Mouse (Mus musculus): ENCODE data around the gene Muc1. TPM values are rescaled to one million over a fixed set of nuclear protein-coding genes. Genes with fewer than 3 reads are reported as not detected.

Muc1 gene
- polyA plus RNA-seq, 1 experiment from 2014 or later: 10.3 TPM

DNA sequence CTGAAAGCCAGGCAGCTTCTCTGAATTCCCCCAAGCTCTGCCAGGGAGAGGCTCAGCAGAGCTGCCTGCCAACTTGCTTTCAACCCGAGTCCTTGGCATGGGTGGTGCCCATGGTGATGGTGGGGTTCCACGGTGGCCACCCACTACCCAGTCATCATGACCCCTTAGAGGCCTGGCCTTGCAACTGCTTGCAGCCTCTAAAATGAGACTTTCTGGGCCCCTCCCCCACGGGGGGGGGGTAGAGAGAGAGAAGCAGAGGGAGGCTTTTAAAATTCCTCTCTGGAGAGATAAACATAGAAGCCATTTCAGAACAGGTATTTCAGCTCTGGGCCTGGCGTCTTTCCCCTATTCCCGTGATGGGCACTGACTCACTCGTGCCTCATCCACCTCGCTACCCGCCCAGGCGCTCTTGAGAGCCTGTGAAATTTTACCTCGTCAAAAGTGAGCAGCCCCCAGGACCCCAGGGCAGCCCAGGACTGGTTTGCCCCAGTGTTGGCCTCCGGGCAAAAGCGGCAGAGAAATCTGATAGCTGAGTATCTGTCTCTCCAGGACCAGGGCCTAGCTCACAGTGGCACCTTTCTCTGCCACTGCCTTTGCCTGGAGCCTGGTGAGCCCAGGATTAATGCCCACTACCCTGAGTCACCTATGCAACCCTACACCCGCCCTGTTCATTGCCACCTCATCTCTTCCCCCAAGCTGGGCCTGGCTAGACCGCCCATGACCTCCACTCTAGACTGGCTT lies 48.6 kb downstream of the Muc1 start:
- H3K27me3 ChIP-seq: no peaks in the 10 kb centered on the region
- ATAC-seq (peak; percentile 2), DNase-seq (ENCODE audit: low read depth, low spot score) (no peak)
- no peak for TF ChIP-seq CTCF (IDR thresholded peaks at IDR 0.05)
- ChIA-PET CTCF (interaction anchor here (0.7 to 3.5 kb wide), 8 partner anchors 9 to 32 kb away, joined by 3 to 18 read pairs (median 3); partner anchors contain the start of genes Krtcap2 and Trim46), POLR2A (interaction anchor here (0.5 to 5.1 kb wide), 6 partner anchors 9 to 176 kb away, joined by 3 to 39 read pairs (median 18); partner anchors contain the start of genes Fdps, Gm43738, Krtcap2 and Scamp3)
- in situ Hi-C loops (cut with MboI; ENCODE audit: low pct_unique_long_range_greater_than_20kb): no loop called here

DNA sequence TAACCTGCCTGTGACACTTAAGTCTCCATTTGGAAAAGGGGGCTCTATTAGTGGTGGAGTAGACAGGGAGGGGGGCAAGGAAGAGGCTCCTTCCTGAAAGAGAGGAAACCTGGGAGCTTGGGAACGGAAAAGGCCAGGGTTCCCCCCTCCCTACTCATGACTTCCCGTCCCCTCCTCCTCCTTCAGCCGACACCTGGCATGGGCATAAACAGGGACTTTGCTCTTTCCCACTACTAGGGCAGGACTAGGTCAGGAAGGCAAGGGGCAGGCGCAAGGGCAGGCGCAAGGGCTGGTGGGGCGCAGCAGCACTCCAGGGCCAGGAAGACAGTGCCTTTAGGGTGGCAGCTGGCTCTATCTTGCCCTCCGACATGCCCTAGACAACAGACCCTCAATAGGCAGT lies 49.2 kb downstream of the Muc1 start:
- ATAC-seq: no peak
- no peaks in the 10 kb centered on the region for H3K27me3 ChIP-seq
- in situ Hi-C loops (cut with MboI; ENCODE audit: low pct_unique_long_range_greater_than_20kb): no loop called here
- TF ChIP-seq CTCF (IDR thresholded peaks at IDR 0.05): no peak
- ChIA-PET CTCF (interaction anchor here (0.8 to 3.5 kb wide), 7 partner anchors 8 to 33 kb away, joined by 3 to 18 read pairs (median 3); partner anchors contain the start of genes Krtcap2 and Trim46), POLR2A (interaction anchor here (1.2 to 5.1 kb wide), 4 partner anchors 10 to 177 kb away, joined by 4 to 39 read pairs (median 31); partner anchors contain the start of genes Fdps, Gm43738, Krtcap2 and Slc50a1)
- no peak for DNase-seq (ENCODE audit: low read depth, low spot score)

DNA sequence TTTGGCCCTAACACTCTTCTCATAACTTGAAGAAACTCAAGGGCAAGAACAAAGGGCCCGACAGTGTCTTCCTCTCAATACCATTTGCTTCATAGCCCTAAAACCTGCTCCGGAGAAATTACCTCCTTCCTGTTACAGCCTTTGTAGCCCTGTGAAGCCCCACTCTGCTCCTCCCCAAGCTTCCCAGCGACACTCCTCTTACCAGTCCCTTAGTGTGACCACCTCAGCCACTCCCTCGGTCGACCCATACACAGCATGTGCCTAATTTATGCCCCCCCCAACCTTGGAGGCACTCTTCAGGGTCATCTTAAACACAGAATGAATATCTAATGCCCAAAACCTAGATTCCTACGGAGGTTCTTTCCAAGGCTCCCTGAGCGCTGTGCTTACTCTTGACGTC lies 49.8 kb downstream of the Muc1 start:
- H3K27me3 ChIP-seq: no peaks in the 10 kb centered on the region
- TF ChIP-seq CTCF (IDR thresholded peaks at IDR 0.05): no peak
- DNase-seq (ENCODE audit: low read depth, low spot score) (no peak), ATAC-seq (no peak)
- in situ Hi-C loops (cut with MboI; ENCODE audit: low pct_unique_long_range_greater_than_20kb): no loop called here
- ChIA-PET CTCF (interaction anchor here (1.0 to 3.5 kb wide), 5 partner anchors 8 to 34 kb away, joined by 3 to 18 read pairs (median 3); partner anchors contain the start of genes Krtcap2 and Trim46), POLR2A (interaction anchor here (3.8 to 5.1 kb wide), 3 partner anchors 10 to 35 kb away, joined by 31 to 39 read pairs (median 31); partner anchors contain the start of genes Krtcap2, Slc50a1 and Trim46)

DNA sequence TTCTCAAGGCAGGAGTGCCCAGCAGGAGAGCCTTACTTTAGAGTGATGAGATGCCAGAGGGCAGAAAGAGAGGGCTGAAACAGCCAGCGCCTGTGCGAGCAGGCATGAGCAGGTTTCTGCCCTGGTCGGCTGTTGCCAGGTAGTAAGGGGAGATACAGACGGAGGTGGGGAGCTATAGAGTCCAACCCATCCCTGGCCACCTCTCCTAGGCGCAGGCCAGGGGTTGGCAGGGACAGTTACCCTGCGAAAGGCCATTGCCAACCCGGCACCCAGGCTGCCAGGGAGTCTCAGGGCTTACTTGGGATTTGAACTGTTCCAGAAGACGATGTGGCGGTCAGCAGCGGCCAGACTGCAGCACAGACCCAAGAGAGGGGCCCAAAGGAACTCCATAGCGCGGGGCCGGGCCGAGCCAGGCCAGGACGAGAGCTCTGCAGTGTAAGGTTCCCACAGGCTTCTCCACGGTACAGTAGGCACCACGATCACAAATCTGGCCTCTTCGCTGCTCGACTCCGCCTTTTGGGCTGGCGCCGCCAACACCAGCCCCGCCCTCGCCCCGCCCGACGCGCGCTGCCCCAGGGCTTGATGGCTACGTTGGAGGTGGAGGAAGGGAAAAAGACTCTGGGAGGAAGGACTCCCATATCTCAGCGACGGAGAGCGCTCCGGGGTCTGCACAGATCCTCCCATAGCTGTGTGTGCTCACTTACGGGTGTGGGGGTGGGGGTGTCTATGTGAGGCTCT lies 50.5 kb downstream of the Muc1 start:
- ATAC-seq (peak; percentile 75), DNase-seq (ENCODE audit: low read depth, low spot score) (peak; percentile 73)
- no peak for TF ChIP-seq CTCF (IDR thresholded peaks at IDR 0.05)
- H3K27me3 ChIP-seq: no peaks in the 10 kb centered on the region
- ChIA-PET POLR2A (interaction anchor here (0.5 to 5.1 kb wide), 7 partner anchors 9 to 1588 kb away, joined by 3 to 39 read pairs (median 4); partner anchors contain the start of genes Krtcap2, Slc50a1 and Trim46), CTCF (interaction anchor here (0.6 to 3.5 kb wide), 5 partner anchors 8 to 34 kb away, joined by 3 to 18 read pairs (median 3); partner anchors contain the start of genes Krtcap2 and Trim46)
- in situ Hi-C loops (cut with MboI; ENCODE audit: low pct_unique_long_range_greater_than_20kb): no loop called here

DNA sequence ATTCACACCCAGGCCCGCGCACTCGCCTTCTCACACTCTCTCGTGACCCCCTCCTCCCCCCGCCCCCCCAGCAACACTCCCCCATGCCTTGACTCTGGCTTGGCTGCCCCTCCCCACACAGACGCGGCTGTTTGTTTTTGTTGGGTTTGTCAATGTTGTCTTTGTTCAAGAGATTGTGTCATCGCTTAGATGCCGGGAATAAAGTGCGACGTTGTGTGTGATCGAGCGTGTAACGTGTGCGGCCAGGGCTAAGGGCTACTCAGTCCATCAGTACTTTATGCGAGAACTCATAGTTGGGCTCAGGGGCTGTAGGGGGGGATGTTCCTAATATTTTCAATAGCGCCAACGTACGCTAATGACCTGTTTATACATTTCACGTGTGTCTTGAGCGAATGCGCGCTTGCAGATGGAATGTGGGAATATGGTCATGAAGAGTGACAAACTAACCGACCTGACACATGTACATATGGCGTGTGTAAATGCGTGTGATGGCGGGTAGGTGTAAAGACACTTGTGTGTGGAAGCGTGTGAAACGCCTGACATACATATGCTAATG lies 51.3 kb downstream of the Muc1 start:
- DNase-seq (ENCODE audit: low read depth, low spot score): no peak
- ATAC-seq: no peak
- no peaks in the 10 kb centered on the region for H3K27me3 ChIP-seq
- POLR2A ChIA-PET: interaction anchor here (0.5 to 5.1 kb wide), 8 partner anchors 8 to 1589 kb away, joined by 3 to 39 read pairs (median 4); partner anchors contain the start of genes Krtcap2, Slc50a1 and Trim46
- TF ChIP-seq CTCF (IDR thresholded peaks at IDR 0.05): no peak
- CTCF ChIA-PET: interaction anchor here (1.0 to 4.2 kb wide), 8 partner anchors 8 to 35 kb away, joined by 3 to 25 read pairs (median 11); partner anchors contain the start of genes Dpm3, Krtcap2 and Trim46
- in situ Hi-C loops (cut with MboI; ENCODE audit: low pct_unique_long_range_greater_than_20kb): loop anchor here (5.0 kb wide), 1 partner anchor 33 kb away; the partner anchor contains the start of genes Krtcap2 and Trim46

DNA sequence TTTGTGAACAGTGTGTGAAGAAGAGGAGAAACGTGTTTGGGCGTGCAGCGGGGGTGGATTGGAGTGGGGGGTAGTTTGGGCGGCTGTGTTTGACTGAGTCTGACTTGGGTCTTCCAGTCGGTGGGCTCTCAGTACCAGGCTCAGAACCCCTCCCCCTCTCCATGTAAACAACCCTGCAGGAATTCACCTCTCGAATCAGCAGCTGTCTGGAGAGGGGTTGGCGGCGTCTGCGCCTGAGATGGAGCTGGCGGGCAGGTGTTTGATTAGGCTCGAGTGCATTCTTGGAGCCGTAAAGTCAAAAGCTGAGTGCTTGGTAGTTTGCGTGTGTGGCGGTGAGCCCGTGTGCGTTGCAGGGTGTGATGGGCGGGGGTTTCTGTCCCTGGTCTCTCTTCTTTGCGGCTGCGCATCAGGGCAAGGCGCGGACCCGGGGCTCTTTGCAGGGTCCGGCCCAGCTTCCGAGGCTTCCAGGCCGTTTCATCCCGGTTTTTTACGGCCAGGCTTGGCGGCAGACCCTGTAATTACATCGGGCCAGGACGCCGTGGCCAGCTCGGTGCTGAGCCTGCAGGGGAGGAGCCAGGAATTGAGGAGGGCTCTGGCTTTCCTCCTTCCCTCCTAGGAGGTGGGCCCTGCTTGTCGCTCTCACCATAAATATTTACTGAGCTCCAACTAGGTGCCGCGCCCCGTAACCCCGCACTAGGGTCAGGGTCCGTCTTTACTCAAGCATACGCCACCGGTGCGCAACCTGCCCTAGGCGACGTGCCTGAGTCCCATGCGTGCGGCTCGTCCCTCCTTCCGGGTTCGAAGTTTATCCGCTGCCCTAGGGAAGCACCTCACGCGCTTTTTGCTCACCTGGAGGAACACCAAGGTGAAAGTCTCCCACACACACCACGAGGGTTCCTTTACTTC lies 52.0 kb downstream of the Muc1 start, which contains the start of gene Efna1:
TSS of gene Efna1 (minus strand) at position 537 of the 906 bp plus-strand sequence.
- no peaks in the 10 kb centered on the region for H3K27me3 ChIP-seq
- in situ Hi-C loops (cut with MboI; ENCODE audit: low pct_unique_long_range_greater_than_20kb): loop anchor here (5.0 kb wide), 1 partner anchor 34 kb away; the partner anchor contains the start of genes Krtcap2 and Trim46
- ChIA-PET POLR2A (interaction anchor here (0.9 to 4.6 kb wide), 3 partner anchors 35 to 112 kb away, joined by 3 to 39 read pairs (median 5); partner anchors contain the start of genes Krtcap2 and Trim46), CTCF (interaction anchor here (1.0 to 4.2 kb wide), 11 partner anchors 9 to 50 kb away, joined by 3 to 25 read pairs (median 14); partner anchors contain the start of genes Dpm3, Krtcap2 and Trim46)
- no peak for DNase-seq (ENCODE audit: low read depth, low spot score)
- no peak for ATAC-seq
- TF ChIP-seq CTCF (IDR thresholded peaks at IDR 0.05): no peak

DNA sequence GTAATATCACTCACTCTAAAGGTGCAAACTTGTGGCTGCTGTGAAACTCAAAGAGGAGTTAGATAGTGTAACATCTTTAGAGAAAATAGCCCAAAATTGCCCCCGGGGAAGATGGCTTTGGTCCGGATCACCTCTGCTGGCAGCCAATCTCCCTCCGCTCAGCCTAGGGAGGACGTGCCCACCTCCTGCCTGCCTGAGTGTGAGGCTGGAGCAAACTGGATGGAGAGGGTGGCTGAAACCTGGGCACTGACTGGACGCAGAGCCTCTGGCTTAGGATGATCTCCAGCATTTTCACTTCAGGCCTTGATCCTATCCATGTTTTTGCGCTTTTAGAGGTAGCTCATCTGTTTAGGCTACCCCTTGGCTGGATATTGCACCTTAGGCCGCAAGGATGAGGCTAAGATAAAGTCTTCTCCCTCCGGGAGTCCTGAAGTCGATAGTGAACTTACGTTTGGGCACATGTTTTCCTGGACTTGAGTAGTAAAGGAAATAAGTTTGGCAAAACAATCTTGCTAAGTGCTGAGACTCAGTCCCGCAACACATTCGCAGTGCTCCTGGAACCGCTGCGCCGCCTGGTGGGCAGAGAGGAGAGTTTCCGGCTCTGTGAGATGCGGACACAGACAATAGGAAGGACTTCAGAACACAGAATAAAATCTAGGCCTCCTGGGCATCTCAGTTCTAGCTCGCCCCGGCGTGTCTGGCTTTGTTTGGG lies 52.9 kb downstream of the Muc1 start:
- POLR2A ChIA-PET: interaction anchor here (0.7 to 0.9 kb wide), 2 partner anchors 21 to 36 kb away, joined by 3 to 5 read pairs; partner anchors contain the start of genes Krtcap2 and Trim46
- in situ Hi-C loops (cut with MboI; ENCODE audit: low pct_unique_long_range_greater_than_20kb): loop anchor here (5.0 kb wide), 1 partner anchor 34 kb away; the partner anchor contains the start of genes Krtcap2 and Trim46
- ATAC-seq (peak; percentile 26), DNase-seq (ENCODE audit: low read depth, low spot score) (no peak)
- no peaks in the 10 kb centered on the region for H3K27me3 ChIP-seq
- no peak for TF ChIP-seq CTCF (IDR thresholded peaks at IDR 0.05)
- CTCF ChIA-PET: interaction anchor here (0.8 to 4.2 kb wide), 19 partner anchors 8 to 64 kb away, joined by 3 to 25 read pairs (median 5); partner anchors contain the start of genes Dpm3, Krtcap2, Slc50a1 and Trim46

DNA sequence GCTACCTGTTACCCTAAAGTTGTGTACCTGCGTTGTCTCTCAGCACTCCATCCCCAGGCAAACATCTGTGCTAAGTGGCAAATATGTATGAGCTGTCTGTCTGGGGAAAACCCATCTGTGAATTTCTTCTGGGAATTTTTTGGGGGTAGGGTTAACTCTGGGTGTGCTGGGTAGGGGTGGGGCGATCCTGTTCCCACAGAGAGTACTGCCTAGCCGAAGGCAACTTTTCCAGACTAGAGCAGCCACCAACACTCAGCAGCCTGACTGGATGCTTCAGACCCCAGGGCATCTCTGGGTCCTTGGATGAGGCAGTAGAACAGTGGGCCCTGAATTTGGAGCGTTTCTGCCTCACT lies 53.4 kb downstream of the Muc1 start:
- DNase-seq (ENCODE audit: low read depth, low spot score) (no peak), ATAC-seq (no peak)
- H3K27me3 ChIP-seq: no peaks in the 10 kb centered on the region
- TF ChIP-seq CTCF (IDR thresholded peaks at IDR 0.05): no peak
- ChIA-PET POLR2A (interaction anchor here (0.7 to 0.9 kb wide), 2 partner anchors 21 to 37 kb away, joined by 3 to 5 read pairs; partner anchors contain the start of genes Krtcap2 and Trim46), CTCF (interaction anchor here (0.8 to 4.2 kb wide), 18 partner anchors 8 to 64 kb away, joined by 3 to 25 read pairs (median 6); partner anchors contain the start of genes Dpm3, Krtcap2, Slc50a1 and Trim46)
- in situ Hi-C loops (cut with MboI; ENCODE audit: low pct_unique_long_range_greater_than_20kb): loop anchor here (5.0 kb wide), 1 partner anchor 35 kb away; the partner anchor contains the start of genes Krtcap2 and Trim46

Other genes starting within 250 kb of the Muc1 start
- 55.6 TPM for gene Rusc1, start 135.7 kb upstream of the Muc1 start, polyA plus RNA-seq (2021)
- 0.19 TPM for gene Gm43738, start 128.0 kb upstream of the Muc1 start, polyA plus RNA-seq (2021)
- 191 TPM for gene Fdps, start 127.1 kb upstream of the Muc1 start, polyA plus RNA-seq (2021)
- gene Pklr, start 92.9 kb upstream of the Muc1 start, polyA plus RNA-seq (2021): 22.0 TPM
- 6.2 TPM for gene Hcn3, start 68.9 kb upstream of the Muc1 start, polyA plus RNA-seq (2021)
- 74.8 TPM for gene Clk2, start 64.3 kb upstream of the Muc1 start, polyA plus RNA-seq (2021)
- 175 TPM for gene Scamp3, start 51.6 kb upstream of the Muc1 start, polyA plus RNA-seq (2021)
- gene Fam189b, start 45.9 kb upstream of the Muc1 start, polyA plus RNA-seq (2021): 37.6 TPM
- gene Gba, start 26.1 kb upstream of the Muc1 start, polyA plus RNA-seq (2021): 141 TPM
- gene Thbs3, start 13.9 kb upstream of the Muc1 start, polyA plus RNA-seq (2021): 86.6 TPM
- 215 TPM for gene Mtx1, start 2.0 kb upstream of the Muc1 start, polyA plus RNA-seq (2021)
- 236 TPM for gene Krtcap2, start 16.9 kb downstream of the Muc1 start, polyA plus RNA-seq (2021)
- 57.5 TPM for gene Trim46, start 17.3 kb downstream of the Muc1 start, polyA plus RNA-seq (2021)
- gene Dpm3, start 30.3 kb downstream of the Muc1 start, polyA plus RNA-seq (2021): 104 TPM
- 88.3 TPM for gene Slc50a1, start 41.5 kb downstream of the Muc1 start, polyA plus RNA-seq (2021)
- gene Efna1, start 52.1 kb downstream of the Muc1 start, polyA plus RNA-seq (2021): 97.1 TPM
- gene Efna3, start 93.9 kb downstream of the Muc1 start, polyA plus RNA-seq (2021): 9.4 TPM
- gene Efna4, start 109.0 kb downstream of the Muc1 start, polyA plus RNA-seq (2021): 48.7 TPM
- gene Adam15, start 120.9 kb downstream of the Muc1 start, polyA plus RNA-seq (2021): 226 TPM
- 0.06 TPM for gene Dcst2, start 132.9 kb downstream of the Muc1 start, polyA plus RNA-seq (2021)
- gene Dcst1, start 136.2 kb downstream of the Muc1 start, polyA plus RNA-seq (2021): 1.3 TPM
- gene Zbtb7b, start 165.7 kb downstream of the Muc1 start, polyA plus RNA-seq (2021): 73.7 TPM
- not detected for gene Lenep, start 173.7 kb downstream of the Muc1 start, polyA plus RNA-seq (2021)
- gene Flad1, start 182.8 kb downstream of the Muc1 start, polyA plus RNA-seq (2021): 40.6 TPM
- gene Cks1b, start 189.3 kb downstream of the Muc1 start, polyA plus RNA-seq (2021): 162 TPM
- 174 TPM for gene Shc1, start 189.4 kb downstream of the Muc1 start, polyA plus RNA-seq (2021)
- gene Pygo2, start 201.2 kb downstream of the Muc1 start, polyA plus RNA-seq (2021): 68.4 TPM
- gene Pbxip1, start 207.6 kb downstream of the Muc1 start, polyA plus RNA-seq (2021): 354 TPM
- gene Pmvk, start 225.5 kb downstream of the Muc1 start, polyA plus RNA-seq (2021): 40.7 TPM